Mouse (Mus musculus): ENCODE data around the gene Gm10642.
A peak's percentile ranks its signal among the peaks of the same experiment; 100 is the strongest.

Gm10642 gene

GRCm38 (mm10) chr9:70656130-70657007, at the start of gene Gm10642:
Gene Gm10642 (plus strand): TSS chr9:70656251.
- peak; percentile 65 for DNase-seq

GRCm38 (mm10) chr9:70611026-70611673, 44.9 kb upstream of the Gm10642 start:
- no peak for DNase-seq

GRCm38 (mm10) chr9:70629711-70630110, 26.3 kb upstream of the Gm10642 start:
- no peak for DNase-seq

- DNase-seq, result no peak
Measured at GRCm38 (mm10) chr9:70631665-70632064, 24.4 kb upstream of the Gm10642 start.

- DNase-seq, result no peak
Measured at GRCm38 (mm10) chr9:70636748-70637147, 19.3 kb upstream of the Gm10642 start.

- no peak for DNase-seq
Measured at GRCm38 (mm10) chr9:70650260-70650659, 5.8 kb upstream of the Gm10642 start.

GRCm38 (mm10) chr9:70650994-70651393, 5.1 kb upstream of the Gm10642 start:
- DNase-seq, result no peak

GRCm38 (mm10) chr9:70652221-70652620, 3.8 kb upstream of the Gm10642 start:
- DNase-seq, result no peak

GRCm38 (mm10) chr9:70653875-70654274, 2.2 kb upstream of the Gm10642 start:
- no peak for DNase-seq

GRCm38 (mm10) chr9:70654496-70654895, 1.6 kb upstream of the Gm10642 start:
- DNase-seq, result no peak

- DNase-seq, result no peak
Measured at GRCm38 (mm10) chr9:70655764-70656129, 304 bp upstream of the Gm10642 start.

- peak; percentile 99 for DNase-seq
Measured at GRCm38 (mm10) chr9:70657013-70657967, 1.2 kb downstream of the Gm10642 start, which contains the start of gene Mindy2. Gene Mindy2 (minus strand): TSS chr9:70657174.

GRCm38 (mm10) chr9:70658266-70658665, 2.2 kb downstream of the Gm10642 start:
- DNase-seq, result no peak

- no peak for DNase-seq
Measured at GRCm38 (mm10) chr9:70664847-70665246, 8.8 kb downstream of the Gm10642 start.

- DNase-seq, result no peak
Measured at GRCm38 (mm10) chr9:70665372-70666145, 9.5 kb downstream of the Gm10642 start.

- no peak for DNase-seq
Measured at GRCm38 (mm10) chr9:70666811-70667210, 10.8 kb downstream of the Gm10642 start.

- no peak for DNase-seq
Measured at GRCm38 (mm10) chr9:70668048-70668447, 12.0 kb downstream of the Gm10642 start.

GRCm38 (mm10) chr9:70669197-70669596, 13.1 kb downstream of the Gm10642 start:
- DNase-seq, result no peak

- no peak for DNase-seq
Measured at GRCm38 (mm10) chr9:70670381-70670780, 14.3 kb downstream of the Gm10642 start.

- no peak for DNase-seq
Measured at GRCm38 (mm10) chr9:70671278-70671677, 15.2 kb downstream of the Gm10642 start.

GRCm38 (mm10) chr9:70671772-70672579, 15.9 kb downstream of the Gm10642 start:
- DNase-seq, result peak; percentile 48
